Mouse (Mus musculus) frontal cortex, adult 2 months (tissue): ENCODE measurements at regions not wholly inside any gene's neighbourhood (a gene's known extent, or its start where the extent isn't known, plus 50 kb on each side); places are given as distances from the start of the nearest gene placed in this dataset.
"Not testable (repeated sequence)": the region's sequence is repeated elsewhere in the genome, so short reads cannot be mapped to it uniquely, and the experiment has no call there.

Experiments
- DNase-seq, 2 experiments: peaks; one replicate each; pipeline ENCODE4 v3.0.0; 2022; ENCODE audit warnings: low spot score in 1 of 2; ENCODE audit errors: extremely low spot score in 1 of 2

DNA sequence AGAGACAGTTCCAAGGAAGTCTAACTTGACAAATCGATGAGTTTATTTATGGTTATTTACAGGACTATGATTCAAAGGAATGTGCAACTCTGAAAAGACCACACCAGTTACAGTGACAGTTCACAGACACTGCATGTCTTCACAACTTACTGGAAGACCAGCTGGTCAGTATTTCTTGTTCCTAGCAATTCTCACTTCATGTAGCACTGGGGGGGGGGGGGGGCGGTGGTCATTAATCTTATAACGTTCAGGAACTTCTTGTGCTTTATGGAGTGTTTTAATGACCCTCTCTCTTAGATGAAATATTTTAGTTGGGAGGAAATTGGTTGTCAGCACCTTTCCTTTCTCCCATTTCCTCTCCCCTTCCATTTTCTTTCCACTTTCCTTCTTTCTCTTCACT lies 1752.1 kb upstream of the Cntnap5a start:
- DNase-seq, result no peak

DNA sequence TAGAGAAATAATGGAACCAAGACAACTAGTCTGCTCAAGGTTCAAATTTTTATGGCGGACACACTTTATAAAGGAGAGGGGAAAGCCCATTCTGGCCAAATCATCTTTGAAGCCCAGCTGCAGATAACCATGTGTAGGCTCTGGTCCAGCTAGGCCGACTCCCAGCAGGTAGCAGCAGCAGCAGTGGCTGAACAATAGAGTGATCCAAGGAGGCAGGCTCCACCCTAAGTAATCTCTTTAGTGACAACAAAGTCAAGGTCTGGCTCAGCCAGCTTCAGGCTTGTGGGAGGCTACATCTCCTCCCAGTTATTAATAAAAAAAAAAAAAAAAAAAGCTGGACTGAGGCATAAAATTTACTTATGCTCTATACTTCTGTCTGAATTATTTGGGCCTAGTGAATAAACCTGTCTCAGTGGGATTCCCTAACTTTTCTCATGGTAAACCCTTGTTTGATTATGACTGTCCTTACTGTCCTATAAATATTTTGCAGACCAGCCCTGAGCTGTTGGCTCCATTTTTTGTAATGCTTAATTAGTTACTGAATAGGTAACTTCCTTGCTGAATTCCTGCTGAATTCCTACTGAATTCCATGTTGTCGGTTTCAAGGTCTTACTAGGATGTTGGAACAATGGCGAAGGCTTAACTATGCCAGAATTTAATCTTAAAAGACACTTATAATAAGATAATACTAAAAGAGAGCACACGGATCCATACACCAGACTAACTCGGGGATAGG lies 1726.4 kb upstream of the Cntnap5a start:
- no peak for DNase-seq

DNA sequence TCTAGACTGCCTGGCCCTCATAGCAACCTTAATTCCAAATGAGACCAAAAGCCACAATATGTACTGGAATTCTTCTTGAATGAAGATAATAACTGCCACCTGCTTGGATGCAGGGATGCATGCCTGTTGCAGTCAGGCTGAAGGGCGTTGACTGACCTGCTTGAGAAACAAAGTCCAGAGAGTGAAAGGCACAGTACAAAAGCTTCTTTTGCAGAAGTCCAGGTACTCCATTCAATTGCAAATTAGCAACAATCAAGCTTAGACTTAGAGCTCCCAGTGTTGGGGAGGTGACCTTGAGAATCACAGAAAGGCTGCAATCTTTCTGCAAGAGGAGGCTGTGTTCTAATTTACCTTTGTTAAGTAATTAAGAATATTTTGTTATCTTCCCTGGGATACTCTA lies 1725.3 kb upstream of the Cntnap5a start:
- DNase-seq, result not testable (repeated sequence)

DNA sequence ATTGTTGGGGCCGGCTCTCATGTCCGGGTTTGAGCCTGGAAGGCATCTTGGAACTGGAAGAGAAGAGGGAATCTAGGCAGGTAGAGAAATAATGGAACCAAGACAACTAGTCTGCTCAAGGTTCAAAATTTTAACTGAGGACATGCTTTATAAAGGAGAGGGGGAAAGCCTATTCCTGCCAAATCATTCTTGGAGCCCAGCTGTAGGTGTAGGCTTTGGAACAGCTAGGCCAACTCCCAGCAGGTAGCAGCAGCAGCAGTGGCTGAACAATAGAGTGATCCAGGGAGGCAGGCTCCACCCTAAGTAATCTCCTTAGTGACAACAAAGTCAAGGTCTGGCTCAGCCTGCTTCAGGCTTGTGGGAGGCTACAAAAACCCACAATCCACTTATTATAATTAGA lies 1720.6 kb upstream of the Cntnap5a start:
- DNase-seq, result not testable (repeated sequence)

DNA sequence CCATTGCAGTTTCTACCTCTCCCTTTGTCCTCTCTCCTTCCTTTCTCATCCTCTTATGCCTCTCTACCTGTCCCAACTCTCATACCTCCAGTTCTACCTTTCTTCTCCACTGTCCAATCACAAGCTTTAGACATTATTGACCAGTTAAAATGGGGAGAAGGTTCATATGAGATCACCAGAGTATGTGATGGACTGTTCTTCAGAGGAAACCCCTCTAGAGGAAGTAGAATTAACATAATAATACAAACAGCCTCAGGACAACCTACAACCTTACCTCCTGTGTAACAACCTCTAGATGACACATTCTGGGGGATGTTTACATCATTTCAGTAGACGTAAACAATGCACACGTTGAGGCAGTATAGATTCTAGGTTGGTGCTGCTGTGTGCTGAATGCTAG lies 1720.1 kb upstream of the Cntnap5a start:
- DNase-seq, result no peak

DNA sequence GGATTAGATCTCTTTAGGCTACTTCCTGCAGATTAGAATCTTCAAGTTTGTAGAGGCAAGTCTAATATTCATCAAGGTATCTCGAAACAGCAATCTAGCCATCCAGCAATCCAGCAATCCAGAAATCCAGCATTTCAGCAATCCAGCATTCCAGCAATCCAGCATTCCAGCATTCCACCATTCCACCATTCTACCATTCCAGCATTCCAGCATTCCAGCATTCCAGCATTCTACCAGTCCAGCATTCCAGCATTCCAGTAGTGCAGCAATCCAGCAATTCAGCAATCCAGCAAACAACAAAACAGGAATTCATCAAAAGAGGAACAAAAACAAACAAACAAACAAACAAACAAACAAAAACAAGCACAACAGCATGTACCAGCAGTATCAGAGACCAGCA lies 1713.9 kb upstream of the Cntnap5a start:
- DNase-seq, result no peak

DNA sequence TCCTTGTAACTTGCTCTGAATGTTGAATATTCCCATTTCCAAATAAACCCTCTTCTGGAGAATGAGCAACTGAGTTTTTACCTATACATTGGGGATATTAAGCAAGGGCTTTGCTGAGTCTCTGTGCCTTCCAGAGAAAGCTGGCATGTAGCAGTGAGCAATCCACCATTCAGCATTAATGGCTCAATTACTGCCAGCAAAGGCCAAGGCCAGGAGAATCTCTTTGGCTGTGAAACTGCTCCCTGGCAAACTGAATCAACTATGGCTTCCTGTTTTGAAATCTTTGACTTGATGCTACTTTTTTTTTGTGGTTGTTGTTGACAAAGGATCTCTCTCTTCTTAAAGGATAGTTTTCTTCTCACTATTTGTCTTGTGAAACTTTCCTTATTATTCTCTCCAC lies 1704.4 kb upstream of the Cntnap5a start:
- DNase-seq, result no peak

DNA sequence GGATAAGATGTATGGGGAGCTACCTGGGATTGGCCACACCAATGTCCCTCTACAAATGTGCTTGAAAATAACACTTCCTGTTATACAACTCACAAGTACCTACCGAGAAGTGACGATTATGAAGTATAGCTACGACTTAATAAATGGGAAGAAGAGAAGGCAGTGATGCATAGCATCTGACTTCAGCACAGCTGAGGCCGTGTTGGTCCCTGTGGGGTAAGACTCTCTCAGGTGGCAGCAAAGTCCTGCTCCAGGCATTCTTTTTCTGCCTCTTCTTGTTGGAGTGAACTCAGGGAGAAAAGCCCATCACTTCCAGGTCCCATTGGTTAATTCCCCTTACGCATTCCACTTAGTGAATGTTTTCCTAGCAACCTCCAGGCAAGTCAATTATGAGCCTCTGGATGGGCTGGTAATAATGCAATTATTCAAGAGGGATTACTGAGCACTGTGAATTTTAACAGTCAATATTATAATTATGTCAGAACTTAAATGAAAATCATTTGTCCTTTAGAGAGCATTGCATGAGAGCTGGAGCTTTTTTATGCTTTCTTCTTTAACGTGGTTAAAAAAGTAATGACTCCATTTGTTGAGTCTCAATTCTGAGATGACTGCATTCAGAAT lies 1694.8 kb upstream of the Cntnap5a start:
- DNase-seq, result no peak

DNA sequence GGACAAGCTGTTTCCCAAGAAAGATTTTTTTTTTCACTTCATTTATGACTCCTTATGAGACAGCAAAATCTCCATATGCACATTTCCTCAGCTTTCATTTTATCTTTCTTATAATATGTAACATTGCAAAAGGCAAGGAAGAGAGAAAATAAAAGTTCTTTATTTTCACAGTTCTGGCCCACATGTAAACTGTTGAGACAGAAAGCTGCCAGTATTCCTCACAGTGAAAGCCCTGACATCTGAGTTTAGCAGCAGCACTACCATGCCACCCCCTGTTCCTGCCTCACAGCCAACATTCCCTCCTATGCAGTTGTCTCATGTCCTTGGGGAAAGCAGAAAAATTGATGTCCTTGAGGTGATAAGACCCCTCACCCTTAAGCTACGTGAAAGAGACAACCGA lies 1692.1 kb upstream of the Cntnap5a start:
- DNase-seq, result peak in 1 of 2 experiments; percentile 22

DNA sequence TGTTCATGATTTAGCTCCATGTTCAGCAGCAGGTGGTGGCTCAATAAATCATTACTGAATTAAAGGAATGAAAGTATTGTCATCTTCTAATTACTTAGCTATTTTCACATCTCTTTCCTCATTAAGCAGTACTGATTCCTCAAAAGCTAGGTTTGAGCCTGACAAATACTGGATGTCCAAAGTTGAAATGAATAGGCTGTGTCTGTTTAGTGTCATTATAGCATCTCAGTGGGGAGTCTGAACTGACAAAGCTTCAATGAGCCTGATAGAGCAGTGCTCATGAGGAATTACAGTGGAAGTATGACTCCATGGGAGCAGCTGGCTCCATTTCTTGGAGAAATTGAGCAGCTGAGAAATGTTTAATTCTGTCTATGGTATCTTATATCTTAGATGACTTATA lies 1646.7 kb upstream of the Cntnap5a start:
- DNase-seq, result no peak

DNA sequence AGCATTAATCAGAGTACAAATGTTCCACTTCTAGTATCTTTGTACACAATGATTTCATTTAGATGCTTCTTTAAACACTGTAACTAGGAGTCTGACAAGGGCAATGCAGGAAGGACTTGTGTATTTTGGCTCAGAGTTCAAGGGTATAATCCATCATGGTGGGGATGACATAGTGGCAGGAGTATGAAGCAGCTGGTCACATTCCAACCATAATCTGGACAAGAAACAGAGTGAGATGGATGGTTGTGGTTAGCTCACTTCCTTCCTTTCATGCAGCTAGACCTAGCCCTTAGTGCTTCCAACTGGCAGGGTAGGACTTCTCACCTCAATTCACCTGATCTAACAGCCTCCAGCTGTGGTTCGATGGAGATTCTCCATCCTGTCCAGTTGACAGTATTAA lies 1645.2 kb upstream of the Cntnap5a start:
- no peak for DNase-seq

DNA sequence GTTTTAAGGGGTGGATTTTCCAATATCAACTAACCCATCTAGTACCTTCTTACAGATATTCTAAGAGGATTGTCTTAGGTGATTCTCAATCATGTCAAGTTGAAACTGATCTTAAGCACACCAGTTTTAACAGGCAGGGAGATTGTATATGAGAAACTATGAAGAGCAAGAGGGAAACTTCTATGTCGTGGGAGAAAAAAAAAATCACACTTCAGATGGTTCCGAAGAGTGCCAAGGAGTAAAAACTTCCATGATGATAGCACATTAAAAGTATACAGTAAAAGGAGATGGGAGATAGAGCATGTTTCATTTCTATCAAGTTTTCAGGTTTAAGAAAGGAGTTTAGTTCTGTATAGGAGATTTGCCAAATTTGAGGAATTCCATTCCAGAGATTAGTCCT lies 1621.5 kb upstream of the Cntnap5a start:
- DNase-seq, result peak in 1 of 2 experiments; percentile 14

DNA sequence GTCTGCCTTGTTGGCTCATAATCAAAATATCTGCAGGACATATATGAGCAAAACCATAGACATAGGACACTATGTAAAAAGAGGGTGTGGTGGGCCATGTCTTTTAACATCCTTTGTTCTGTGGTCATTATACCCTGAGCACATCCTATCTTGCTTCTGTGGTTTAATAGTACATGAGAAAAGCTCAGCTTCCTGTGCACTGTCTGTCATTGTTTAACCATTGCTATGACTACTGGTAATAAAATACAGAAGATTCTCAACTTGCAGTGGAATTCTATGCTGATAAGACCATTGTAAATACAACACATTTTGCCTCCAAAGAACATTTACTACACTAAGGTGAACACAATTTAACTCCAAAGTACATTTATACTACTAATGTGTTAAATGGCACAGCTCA lies 1610.0 kb upstream of the Cntnap5a start:
- no peak for DNase-seq
